Mouse (Mus musculus) urinary bladder, adult 18-20 months (tissue): ENCODE results near the gene Rps6ka5.

Source experiments
- DNase-seq, 2 experiments: peaks; one replicate each; pipeline ENCODE4 v3.0.0; 2022; ENCODE audit warnings: low spot score in 2 of 2, mixed read lengths in 2 of 2

Gene Rps6ka5

GRCm38 (mm10) chr12:100724606-100725457, 2.0 kb downstream of the Rps6ka5 start:
- DNase-seq, result peak; percentile 95 to 100

GRCm38 (mm10) chr12:100724182-100724581, 2.6 kb downstream of the Rps6ka5 start:
- no peak for DNase-seq

DNA sequence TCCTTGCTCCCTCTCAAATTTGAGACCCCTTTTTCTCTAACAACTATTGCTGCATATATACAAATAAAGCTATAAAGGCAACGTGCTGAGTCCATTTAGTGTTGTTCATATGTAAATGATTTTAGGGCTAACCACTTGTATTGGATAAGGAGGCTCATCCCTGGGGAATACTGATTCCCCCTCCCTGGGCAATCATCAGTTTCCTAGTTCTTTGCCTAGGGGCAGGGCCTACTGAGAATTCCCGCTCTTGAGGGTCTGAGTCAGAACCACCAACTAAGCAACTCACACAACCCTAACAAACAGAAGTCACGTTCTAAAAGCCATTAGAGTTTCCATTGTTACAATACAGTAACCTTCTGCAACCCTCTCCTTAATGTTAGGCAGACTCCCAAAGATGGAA, 6.0 kb downstream of the Rps6ka5 start:
- no peak for DNase-seq

GRCm38 (mm10) chr12:100717446-100717845, 9.3 kb downstream of the Rps6ka5 start:
- no peak for DNase-seq

DNA sequence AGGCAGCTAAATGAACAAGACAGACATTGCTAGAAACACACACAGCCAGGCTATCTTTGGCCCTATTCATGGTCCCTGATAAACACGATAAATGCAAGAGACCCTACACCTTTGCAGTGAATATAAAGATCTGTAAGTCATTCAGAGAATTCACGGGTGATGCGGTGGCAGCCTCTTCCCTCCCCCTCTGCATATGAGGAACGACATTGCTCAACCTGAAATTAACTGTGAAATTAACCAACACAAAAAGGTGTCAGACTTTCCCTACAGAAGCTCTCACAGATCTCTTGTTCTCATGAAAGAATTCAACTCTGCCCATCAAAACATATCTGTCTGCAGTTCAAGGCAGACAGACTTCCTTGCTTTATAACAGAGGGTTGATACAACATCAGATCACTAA, 9.8 kb downstream of the Rps6ka5 start:
- no peak for DNase-seq

DNA sequence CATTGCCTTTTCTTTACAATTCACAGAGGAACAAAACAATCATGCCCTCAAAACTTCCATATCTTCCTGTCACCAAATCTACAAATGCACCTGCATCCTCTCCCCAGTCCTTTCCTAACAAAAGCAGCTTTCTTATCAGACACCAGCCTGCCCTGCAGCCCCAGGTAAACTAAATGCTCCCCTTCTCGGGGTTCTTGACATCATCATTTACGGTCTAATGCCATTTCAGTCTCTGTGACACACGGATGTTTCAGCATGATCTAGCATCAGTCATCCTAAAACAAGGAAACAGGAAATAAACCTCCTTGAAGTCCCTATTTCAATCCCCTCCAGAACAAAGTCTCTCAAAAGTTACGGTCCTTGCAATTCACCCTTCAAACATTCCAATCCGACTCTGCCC, 15.0 kb downstream of the Rps6ka5 start:
- DNase-seq, result no peak

DNA sequence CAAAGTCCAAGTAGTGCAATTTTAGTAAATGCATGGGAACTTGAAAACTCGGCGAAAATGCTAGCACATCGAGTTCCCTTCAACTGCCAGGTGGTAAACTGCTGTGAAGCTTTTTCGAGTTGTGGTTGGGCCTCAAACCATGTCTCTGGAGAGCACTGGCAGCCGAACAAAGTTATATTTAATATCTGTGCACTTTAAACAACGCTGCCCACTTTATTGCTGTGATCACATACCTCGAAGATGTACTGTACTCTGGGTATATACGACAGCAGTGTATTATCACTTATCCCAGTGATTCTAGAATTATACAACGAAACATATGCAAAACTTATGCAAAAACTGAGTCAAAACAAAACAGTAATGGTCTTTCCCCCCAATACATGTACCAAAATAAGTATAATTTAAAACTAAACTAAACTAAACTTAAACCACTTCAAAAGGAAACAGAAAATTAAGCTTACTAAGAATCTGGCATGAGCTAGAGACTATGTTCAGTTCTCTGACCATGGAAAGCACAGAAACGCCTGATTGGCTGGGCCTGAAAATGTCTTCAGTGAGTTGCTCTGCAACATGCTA, 15.6 kb downstream of the Rps6ka5 start:
- DNase-seq, result no peak

- DNase-seq, result no peak
Measured at GRCm38 (mm10) chr12:100710432-100710831, 16.4 kb downstream of the Rps6ka5 start.

DNA sequence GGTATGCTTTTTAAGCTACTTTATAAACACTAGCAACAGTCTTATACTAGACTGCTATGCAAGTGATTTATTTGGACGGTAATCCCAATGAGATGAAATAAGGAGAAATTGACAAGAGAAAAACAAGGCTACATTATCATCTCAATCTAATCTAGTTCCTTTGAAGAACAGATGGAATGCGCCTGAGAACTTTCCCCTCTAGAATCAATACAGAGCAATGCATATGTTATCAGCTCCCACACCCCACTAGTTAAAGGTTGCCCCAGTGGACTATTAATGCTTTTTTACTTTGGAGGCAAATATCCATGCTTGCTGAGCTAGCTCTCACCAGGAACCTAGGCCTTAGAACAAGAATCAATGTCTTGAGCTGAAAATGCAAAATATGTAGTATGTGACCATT, 19.5 kb downstream of the Rps6ka5 start:
- no peak for DNase-seq

- DNase-seq, result no peak
Measured at GRCm38 (mm10) chr12:100705057-100705722, 21.6 kb downstream of the Rps6ka5 start.

DNA sequence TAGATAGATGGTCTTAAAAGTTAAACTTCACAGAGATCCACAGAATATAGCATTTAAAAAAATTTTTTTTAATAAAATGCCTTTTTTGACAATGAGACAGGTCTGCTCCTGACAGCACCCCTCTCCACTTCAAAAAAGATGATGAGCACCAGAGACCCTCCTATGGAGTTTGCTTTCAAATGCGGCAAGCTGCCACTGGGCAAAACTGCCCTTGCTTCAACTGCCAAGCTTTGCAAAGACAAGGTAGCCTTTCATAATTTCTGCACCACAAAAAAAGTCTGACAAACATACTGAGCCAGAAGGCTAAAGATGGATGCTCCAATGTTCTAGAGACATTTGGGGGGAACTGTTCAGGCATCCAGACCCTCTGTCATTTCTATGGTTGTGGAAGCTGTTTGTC, 28.8 kb downstream of the Rps6ka5 start:
- DNase-seq, result no peak

DNA sequence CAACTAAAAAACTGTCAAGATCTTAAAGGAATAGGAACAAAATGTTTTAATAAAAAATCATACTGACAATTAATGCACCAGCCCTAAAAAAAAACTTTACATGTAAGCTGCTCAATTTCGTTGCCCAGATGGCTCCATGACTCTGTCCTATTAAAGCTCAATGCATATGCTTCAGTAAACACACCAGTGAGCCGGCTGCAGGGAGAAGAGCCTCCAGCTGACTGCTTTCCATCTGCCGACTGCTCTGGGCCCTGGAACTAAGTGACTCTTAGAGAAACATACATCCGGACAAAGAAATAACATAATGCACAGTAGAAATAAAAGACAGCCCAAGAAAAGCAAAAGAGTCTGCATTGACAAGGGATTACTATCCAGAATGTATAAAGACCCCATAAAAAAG, 30.2 kb downstream of the Rps6ka5 start:
- DNase-seq, result no peak

DNA sequence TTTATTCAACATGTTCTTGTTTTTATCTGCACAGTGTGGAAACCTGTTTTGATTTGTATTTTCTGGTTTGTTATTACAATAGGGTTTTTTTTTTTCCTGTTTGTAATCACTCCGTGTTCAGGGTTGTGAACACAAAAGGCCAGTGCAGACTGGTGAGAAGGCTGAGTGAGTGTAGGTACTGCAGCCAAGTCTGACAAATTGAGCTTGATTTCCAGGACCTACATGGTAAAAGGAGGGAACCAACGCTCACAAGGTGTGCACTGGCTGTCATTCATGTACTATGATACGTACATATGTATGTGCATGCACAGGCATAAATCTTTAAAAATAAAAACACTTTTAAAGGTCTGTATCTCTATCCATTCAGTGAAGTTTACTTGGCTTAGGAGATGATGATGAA, 31.5 kb downstream of the Rps6ka5 start:
- DNase-seq, result no peak

- no peak for DNase-seq
Measured at GRCm38 (mm10) chr12:100692208-100692607, 34.6 kb downstream of the Rps6ka5 start.

- no peak for DNase-seq
Measured at GRCm38 (mm10) chr12:100690444-100690843, 36.3 kb downstream of the Rps6ka5 start.

DNA sequence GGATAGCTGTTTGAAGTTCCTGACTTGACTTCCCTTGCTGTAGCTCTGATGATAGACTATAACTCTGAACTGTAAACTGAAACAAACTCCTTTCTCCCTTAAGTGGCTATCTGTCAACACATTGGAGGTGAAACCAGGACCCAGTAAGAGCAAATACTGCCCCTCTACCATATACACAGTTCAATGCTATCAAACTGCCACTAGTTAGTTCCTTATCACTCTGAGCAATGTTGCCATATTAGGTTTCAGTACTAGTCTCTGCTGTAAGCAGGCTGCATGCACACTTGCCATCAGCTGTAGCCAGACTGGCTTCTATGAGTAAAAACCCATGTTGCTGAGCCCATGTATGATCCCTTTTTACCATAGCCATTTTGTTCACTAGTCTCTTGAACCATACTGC, 38.6 kb downstream of the Rps6ka5 start:
- DNase-seq, result no peak

GRCm38 (mm10) chr12:100687001-100687400, 39.8 kb downstream of the Rps6ka5 start:
- DNase-seq, result no peak

DNA sequence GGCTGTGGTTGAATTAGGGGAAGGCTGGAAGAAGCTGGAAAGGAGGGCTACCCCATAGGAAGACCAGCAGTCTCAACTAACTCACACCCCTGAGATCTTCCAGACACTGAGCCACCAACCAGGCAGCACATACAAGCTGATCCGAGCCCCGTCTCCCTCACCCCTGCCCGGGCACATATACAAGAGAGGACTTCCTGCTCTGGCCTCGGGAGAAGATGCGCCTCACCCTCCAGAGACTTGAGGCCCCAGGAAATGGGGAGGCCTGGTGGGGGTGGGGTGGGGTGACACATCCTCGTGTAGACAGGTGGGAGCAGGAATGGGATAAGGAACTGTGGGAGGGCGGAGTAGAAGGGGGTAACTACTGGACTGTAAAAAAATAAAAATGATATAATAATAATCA, 45.0 kb downstream of the Rps6ka5 start:
- no peak for DNase-seq

- DNase-seq, result no peak
Measured at GRCm38 (mm10) chr12:100681241-100681640, 45.5 kb downstream of the Rps6ka5 start.

DNA sequence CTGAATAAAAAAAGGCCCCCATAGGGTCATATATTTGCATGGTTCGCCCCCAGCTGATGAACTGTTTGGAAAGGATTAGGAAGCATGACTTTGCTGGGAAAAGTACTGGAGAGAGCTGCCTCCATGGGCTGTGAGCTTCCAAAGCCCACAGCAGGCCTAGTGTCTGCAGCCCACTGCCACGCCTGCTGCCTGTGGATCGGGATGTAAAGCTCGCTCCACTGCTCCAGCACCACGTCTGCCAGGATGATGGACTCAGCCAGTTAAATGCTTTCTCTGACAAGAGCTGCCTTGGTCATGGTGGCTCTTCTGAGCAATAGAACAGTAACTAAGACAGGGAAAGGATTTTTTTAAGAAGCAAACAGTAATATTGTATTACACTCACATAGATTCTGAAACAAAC, 46.1 kb downstream of the Rps6ka5 start:
- no peak for DNase-seq

GRCm38 (mm10) chr12:100670647-100671199, 56.1 kb downstream of the Rps6ka5 start:
- no peak for DNase-seq

GRCm38 (mm10) chr12:100665294-100665693, 61.5 kb downstream of the Rps6ka5 start:
- DNase-seq, result no peak

DNA sequence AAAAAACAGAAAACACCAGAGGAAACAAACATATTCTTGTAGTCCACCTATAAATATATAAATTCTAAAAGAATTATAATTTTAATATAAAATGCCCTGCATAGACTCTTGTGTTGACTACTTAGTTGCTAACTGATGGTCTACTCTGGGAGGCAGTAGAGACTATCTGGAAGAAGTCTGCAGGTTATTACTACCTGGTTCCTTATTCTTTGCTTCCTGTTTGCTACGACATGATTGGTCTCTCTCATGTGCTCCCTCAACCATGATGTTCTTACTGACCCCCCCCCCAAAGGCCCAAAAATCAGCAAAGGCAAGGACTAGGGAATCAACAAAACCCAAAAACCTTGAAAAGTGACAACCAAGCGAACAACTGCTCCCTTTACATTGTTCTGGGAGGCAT, 66.7 kb downstream of the Rps6ka5 start:
- no peak for DNase-seq
